Mouse (Mus musculus) small intestine, adult 2 months (tissue): ENCODE measurements around the gene Bnc1.

Experiments used
- CTCF ChIP-seq: fragments of 200-500 bp; IDR thresholded peaks from 2 replicates; pipeline ENCODE4 v1.5.1; 2012; ENCODE audit warnings: low read depth, mild to moderate bottlenecking, control low read depth, inconsistent platforms, low read length, moderate library complexity, mixed read lengths; ENCODE audit not compliant: insufficient replicate concordance, insufficient read length; ENCODE audit errors: extremely low read depth
- POLR2A ChIP-seq: fragments of 200-500 bp; IDR thresholded peaks from 2 replicates; pipeline ENCODE4 v1.6.1; 2012; ENCODE audit warnings: low read depth, mild to moderate bottlenecking, control low read depth, inconsistent platforms, low read length, moderate library complexity

GRCm38 (mm10) chr7:81966195-81966594 is 25.9 kb downstream of the Bnc1 start:
- TF ChIP-seq POLR2A (no peak), CTCF (no peak)
